Mouse (Mus musculus) spleen, adult 2 months (tissue): ENCODE data around the gene Pla2g4e. TPM values are rescaled to one million over a fixed set of nuclear protein-coding genes. Genes with fewer than 3 reads are reported as not detected.

Experiments
- DNase-seq, 2 experiments: peaks; one replicate each; pipeline versions ENCODE4 v3.0.0 to v3.0.0-alpha.2; 2012 to 2021; ENCODE audit warnings: low spot score in 2 of 2, low read depth in 1 of 2
- H3K27ac ChIP-seq: fragments of 200-500 bp; 2 replicates; pipeline ENCODE4 v1.5.1; 2012; ENCODE audit warnings: low read length, inconsistent platforms; ENCODE audit not compliant: insufficient read depth
- H3K27me3 ChIP-seq: fragments of 200-500 bp; 2 replicates; pipeline ENCODE4 v1.6.1; 2012; ENCODE audit warnings: mild to moderate bottlenecking, moderate library complexity, low read length, inconsistent platforms; ENCODE audit not compliant: control insufficient read depth, insufficient read depth
- H3K36me3 ChIP-seq: fragments of 200-500 bp; 2 replicates; pipeline ENCODE4 v1.6.1; 2012; ENCODE audit warnings: mild to moderate bottlenecking, low read length, inconsistent platforms; ENCODE audit not compliant: control insufficient read depth, insufficient read depth
- H3K4me1 ChIP-seq: fragments of 200-500 bp; 2 replicates; pipeline ENCODE4 v1.6.1; 2011; ENCODE audit warnings: inconsistent platforms; ENCODE audit not compliant: control insufficient read depth, insufficient read depth, insufficient read length
- H3K4me3 ChIP-seq: fragments of 200-500 bp; 2 replicates; pipeline ENCODE4 v1.5.1; 2011; ENCODE audit warnings: mild to moderate bottlenecking, inconsistent platforms; ENCODE audit not compliant: insufficient read depth, insufficient read length; ENCODE audit errors: extremely low read depth
- CTCF ChIP-seq: fragments of 200-500 bp; IDR thresholded peaks from 2 replicates; pipeline ENCODE4 v1.5.1; 2011; ENCODE audit warnings: mild to moderate bottlenecking, inconsistent platforms; ENCODE audit not compliant: insufficient read depth, insufficient read length, insufficient replicate concordance; ENCODE audit errors: extremely low read depth
- POLR2A ChIP-seq: fragments of 200-500 bp; IDR thresholded peaks from 2 replicates; pipeline ENCODE4 v1.6.1; 2011; ENCODE audit warnings: low read depth, low read length, inconsistent platforms
- WGBS: fragments of 180-500 bp; shearing (Covaris S2); methylation state at CpG from one replicate; pipeline ENCODE4 v1.1.7; 2018; 5-methylcytosine and 5-hydroxymethylcytosine counted together
- polyA plus RNA-seq: library from polyadenylated mRNA; depleted of rRNA; stranded (reverse); fragments of >200 nt; gene quantifications from 2 replicates; pipeline ENCODE4 v1.2.3, GENCODE M21; 2012

Pla2g4e gene
- polyA plus RNA-seq, 1 experiment: not detected

DNA sequence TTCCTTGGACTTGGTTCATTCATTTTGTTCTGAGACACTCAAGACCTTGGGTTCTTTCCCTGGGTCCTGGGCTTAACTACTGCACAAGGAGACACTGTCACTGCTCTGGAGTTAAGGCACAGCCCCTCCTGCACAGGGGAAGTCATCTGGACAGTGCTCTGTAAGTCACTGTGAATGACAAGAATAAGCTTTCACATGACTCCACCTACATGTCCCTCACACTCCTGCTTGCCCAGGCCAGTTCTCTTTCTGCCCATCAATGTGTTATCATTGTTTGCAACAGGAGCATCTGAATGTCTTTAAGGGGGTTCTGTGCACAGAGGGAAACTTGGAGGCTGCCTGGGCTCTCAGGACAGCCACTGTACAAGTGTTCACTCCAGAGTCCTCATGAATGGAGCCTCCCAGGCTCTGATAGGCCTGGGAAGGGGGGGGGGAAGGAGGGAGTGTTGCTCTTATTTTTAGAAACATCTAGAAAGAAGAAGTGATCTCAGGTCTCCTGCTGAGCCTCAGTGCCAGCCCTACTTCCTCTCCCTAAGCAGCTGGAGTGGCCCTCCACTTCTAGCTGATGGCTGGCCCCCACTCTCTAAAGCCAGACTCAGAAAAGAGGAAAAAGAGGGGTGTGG lies 110.6 kb downstream of the Pla2g4e start:
- TF ChIP-seq POLR2A: no peak
- no peak for TF ChIP-seq CTCF
- H3K27ac ChIP-seq: peak overlapping the region; percentile 89
- H3K4me3 ChIP-seq: no peak overlapping the region
- no peaks in the 10 kb centered on the region for H3K36me3 ChIP-seq
- peak in 1 of 2 experiments; percentile 41 for DNase-seq
- H3K27me3 ChIP-seq: no peaks in the 10 kb centered on the region
- peaks cover 37% of the 10 kb centered on the region; the same call in 1 of the 2 replicates for H3K4me1 ChIP-seq

DNA sequence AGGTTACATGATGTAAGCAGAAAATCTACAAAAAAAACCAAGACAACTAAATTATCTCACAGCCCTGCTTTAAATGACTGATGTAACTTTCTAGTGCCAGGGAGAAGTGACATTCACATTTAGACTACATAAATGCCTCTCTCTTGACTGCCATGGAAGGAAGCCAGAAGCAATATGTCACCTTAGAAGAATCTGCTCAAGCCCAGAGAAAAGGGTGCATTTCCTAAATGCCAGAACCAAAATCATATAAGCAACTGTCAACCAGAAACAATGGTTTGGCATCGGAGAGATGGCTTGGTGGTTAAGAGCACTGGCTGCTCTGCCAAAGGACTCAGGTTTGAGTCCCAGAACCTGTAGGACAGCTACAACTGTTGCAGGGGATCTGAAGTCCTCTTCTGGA lies 113.3 kb downstream of the Pla2g4e start:
- H3K4me3 ChIP-seq: no peak overlapping the region
- 86% methylated on average over 1 of the region's 1 CpGs for WGBS
- no peak for TF ChIP-seq POLR2A
- no peaks in the 10 kb centered on the region for H3K27me3 ChIP-seq
- H3K4me1 ChIP-seq: peaks cover 31% of the 10 kb centered on the region; the same call in 1 of the 2 replicates
- H3K36me3 ChIP-seq: no peaks in the 10 kb centered on the region
- DNase-seq: no peak
- H3K27ac ChIP-seq: 0 out of 2 replicates have a peak overlapping the region, but pooled peaks have one; percentile 3

DNA sequence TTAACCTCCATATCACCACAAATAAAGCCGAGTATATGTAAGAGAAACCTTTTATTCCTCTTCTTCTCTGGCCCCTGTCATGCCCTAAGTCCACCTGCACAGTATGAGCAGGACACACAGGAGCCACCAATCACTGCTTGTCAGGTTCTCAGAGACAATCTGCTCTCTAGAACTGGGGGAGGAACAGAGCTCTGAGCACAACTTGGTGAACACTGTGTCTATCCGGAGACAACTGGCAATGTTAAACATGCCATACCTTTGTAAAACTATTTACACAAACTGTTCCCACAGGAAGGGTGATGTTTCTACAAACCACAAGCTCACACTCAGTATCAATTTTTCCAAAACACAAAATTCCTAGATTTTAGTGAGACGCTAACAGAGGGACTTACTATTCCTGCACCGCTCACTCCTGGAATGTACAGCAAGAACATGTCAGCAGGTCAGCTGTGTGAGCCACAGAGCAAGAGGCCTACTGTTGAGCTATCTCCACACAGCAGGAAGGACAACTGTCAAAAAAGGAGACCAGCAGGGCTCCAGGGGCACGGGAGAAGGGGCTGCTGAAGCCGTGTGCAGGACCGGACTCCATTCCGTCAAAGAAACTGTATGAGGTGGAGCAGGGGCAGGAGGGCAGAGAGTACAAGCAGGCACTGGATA lies 115.8 kb downstream of the Pla2g4e start:
- no peak for DNase-seq
- WGBS: 84% methylated on average over 8 of the region's 8 CpGs
- peak overlapping the region; percentile 30; the same call in 1 of the 2 replicates for H3K27ac ChIP-seq
- peaks cover 27% of the 10 kb centered on the region; the same call in 1 of the 2 replicates for H3K4me1 ChIP-seq
- TF ChIP-seq POLR2A (no peak), CTCF (no peak)
- H3K4me3 ChIP-seq: no peak overlapping the region
- H3K27me3 ChIP-seq: no peaks in the 10 kb centered on the region
- peaks cover 1% of the 10 kb centered on the region; the same call in 1 of the 2 replicates for H3K36me3 ChIP-seq

DNA sequence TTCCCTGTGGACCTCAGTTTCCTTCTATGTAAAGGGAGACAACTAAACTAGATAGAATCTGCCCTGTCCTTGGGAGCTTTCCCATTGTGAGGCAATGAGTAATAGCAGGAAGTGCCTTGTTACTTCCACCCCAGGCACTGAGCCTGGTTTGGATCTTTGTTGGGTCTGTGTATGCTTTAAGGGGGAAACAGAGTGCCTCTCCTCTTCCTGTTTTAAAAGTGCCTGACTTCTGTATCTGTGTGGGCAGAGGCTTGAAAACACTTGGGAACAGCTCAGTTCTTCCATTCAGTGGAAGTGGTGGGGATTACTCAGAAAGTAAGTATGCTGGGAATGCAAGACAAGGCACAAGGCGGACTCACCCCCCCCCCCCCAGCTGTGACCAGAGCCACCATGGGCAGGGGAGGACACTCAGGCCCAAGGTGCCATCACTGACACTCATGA lies 116.5 kb downstream of the Pla2g4e start:
- Histone ChIP-seq H3K27ac (peak overlapping the region; percentile 11), H3K4me3 (no peak overlapping the region), H3K36me3 (peaks cover 1% of the 10 kb centered on the region; the same call in 1 of the 2 replicates), H3K4me1 (peaks cover 23% of the 10 kb centered on the region; the same call in 1 of the 2 replicates), H3K27me3 (no peaks in the 10 kb centered on the region)
- DNase-seq: no peak
- TF ChIP-seq POLR2A: no peak
- no peak for TF ChIP-seq CTCF
- whole genome bisulfite sequencing: 87% methylated on average over 1 of the region's 1 CpGs

DNA sequence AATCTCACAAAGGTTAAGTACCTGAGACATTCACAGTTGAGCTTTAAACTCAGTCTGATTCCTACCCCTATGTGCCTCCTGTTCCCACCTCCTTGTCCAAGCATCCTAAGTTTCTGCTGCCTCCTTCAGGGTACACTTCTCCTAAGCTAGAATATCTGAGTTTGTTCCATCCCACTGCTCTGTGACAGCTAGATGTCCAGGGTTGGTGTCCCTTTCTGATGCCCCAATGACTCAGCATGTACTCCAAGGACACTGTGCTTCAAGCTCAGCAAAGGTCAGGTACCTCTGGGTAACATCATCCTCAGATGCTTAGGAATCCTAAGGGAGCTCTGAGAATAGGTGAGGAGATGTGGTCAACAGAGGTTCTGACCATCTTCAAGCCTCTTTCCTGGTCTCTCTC lies 117.1 kb downstream of the Pla2g4e start:
- DNase-seq: no peak
- TF ChIP-seq POLR2A (no peak), CTCF (no peak)
- H3K27me3 ChIP-seq: no peaks in the 10 kb centered on the region
- peaks cover 18% of the 10 kb centered on the region; the same call in 1 of the 2 replicates for H3K4me1 ChIP-seq
- H3K27ac ChIP-seq: no peak overlapping the region
- H3K4me3 ChIP-seq: no peak overlapping the region
- peaks cover 1% of the 10 kb centered on the region; the same call in 1 of the 2 replicates for H3K36me3 ChIP-seq

DNA sequence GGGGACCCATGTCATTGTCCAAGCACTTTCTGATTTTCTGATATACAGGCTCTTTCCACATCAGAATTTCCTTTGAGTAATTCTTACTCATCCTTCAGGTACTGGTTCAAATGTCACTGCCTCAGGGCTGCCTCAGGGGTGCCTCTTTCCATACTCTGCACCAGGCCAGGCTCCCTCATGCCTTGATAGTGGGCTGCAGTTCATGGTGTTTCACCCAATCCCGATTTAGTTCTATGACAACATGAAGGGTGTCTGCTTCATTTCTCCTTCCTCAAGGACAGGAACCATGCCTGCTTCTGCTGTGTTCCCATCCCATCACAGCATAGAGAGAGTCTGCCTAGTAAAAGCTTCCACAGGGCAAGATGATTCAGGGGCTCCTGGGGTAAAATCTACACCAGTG lies 118.2 kb downstream of the Pla2g4e start:
- H3K4me3 ChIP-seq: no peak overlapping the region
- 74% methylated on average over 1 of the region's 1 CpGs for WGBS
- no peak overlapping the region for H3K27ac ChIP-seq
- peaks cover 9% of the 10 kb centered on the region; the same call in 1 of the 2 replicates for H3K4me1 ChIP-seq
- TF ChIP-seq CTCF (no peak), POLR2A (no peak)
- H3K36me3 ChIP-seq: peaks cover 1% of the 10 kb centered on the region; the same call in 1 of the 2 replicates
- H3K27me3 ChIP-seq: no peaks in the 10 kb centered on the region
- no peak for DNase-seq

DNA sequence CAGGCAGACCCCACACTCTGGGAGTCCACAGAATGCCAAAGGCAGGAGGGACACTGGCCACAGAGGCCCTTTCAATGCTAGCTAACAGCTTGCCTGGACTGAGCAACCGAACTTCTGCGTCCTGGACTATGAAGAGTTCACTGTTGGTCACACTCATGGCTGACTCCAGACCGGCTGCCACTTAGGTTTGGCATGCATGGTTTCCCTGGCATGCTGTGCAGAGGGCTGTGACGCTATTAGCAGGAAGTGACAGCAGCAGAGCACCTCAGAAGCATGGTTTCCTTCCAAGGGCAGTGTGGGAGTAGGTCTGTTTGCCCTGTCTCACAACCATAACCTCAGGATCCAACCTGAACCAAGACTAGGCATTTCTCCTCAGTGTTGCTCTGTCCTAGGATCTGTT lies 118.7 kb downstream of the Pla2g4e start:
- H3K27me3 ChIP-seq: no peaks in the 10 kb centered on the region
- H3K4me3 ChIP-seq: no peak overlapping the region
- H3K4me1 ChIP-seq: peaks cover 9% of the 10 kb centered on the region; the same call in 1 of the 2 replicates
- DNase-seq: no peak
- TF ChIP-seq CTCF (no peak), POLR2A (no peak)
- no peak overlapping the region for H3K27ac ChIP-seq
- 57% methylated on average over 4 of the region's 4 CpGs for WGBS
- H3K36me3 ChIP-seq: peaks cover 1% of the 10 kb centered on the region; the same call in 1 of the 2 replicates
